In the genomic region with DNA sequence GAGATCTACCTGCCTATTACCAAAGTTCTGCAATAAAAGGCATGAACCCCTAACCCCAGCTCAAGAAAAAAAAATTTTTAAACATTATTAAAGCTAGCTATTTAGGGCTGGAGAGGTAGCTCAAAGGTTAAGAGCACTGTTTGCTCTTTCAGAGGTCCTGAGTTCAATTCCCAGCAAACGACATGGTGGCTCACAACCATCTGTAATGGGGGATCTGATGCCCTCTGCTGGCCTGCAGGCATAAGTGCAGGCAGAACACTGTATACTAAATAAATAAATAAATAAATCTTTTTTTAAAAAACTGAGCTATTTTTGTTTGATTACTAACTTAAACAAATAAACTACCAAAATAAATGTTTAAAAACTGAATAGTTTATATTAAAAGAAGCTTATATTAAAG, we compare ENCODE assay signal across 16 mouse cellular contexts.
DNase-seq lines count a peak whose midpoint lies in the region; ATAC-seq and TF ChIP-seq lines count a peak whose summit lies in the region.
"Had no signal": no experiment of that assay in that cellular context is flagged by ENCODE, and none has a peak within 500 bp of the region (broad histone marks: within the 10 kb centered on the region; RNA-seq: fewer than 3 reads in every experiment).

No protein-coding gene starts in this region.

- 59% methylated on average over 1 of the region's 1 CpGs for WGBS in cerebellum, adult 2 months
- 44% methylated on average over 1 of the region's 1 CpGs for WGBS in liver, adult 2 months
- WGBS in liver, embryonic 12.5 days (ENCODE audit: insufficient replicate concordance): 51% methylated on average over 1 of the region's 1 CpGs
- WGBS in bone marrow, adult 2 months: 48% methylated on average over 1 of the region's 1 CpGs

- no peaks in the 10 kb centered on the region for H3K79me2 ChIP-seq in liver, adult 2 months (ENCODE audit: control insufficient read depth, insufficient read depth, low read length)

- no peak for TF ChIP-seq POLR2A in cerebellum, adult 2 months (IDR thresholded peaks at IDR 0.05; ENCODE audit: borderline replicate concordance, insufficient read depth, low read length)
- TF ChIP-seq POLR2A in liver, adult 2 months (IDR thresholded peaks at IDR 0.05; ENCODE audit: extremely low read depth, insufficient read depth, low read length): no peak
- TF ChIP-seq POLR2A in bone marrow, adult 2 months (IDR thresholded peaks at IDR 0.05; ENCODE audit: borderline replicate concordance, control insufficient read depth, low read depth, low read length): no peak

- no peak for DNase-seq in cerebellum, adult 2 months
- DNase-seq in liver, adult 2 months (ENCODE audit: extremely low read depth, low read depth, low spot score): no peak
- DNase-seq in 416B (ENCODE audit: low read depth): peak; percentile 22
- DNase-seq in right cerebral cortex, postnatal 25 days: no peak
- no peak for DNase-seq in embryo, embryonic 11 days
- DNase-seq: adrenal gland, postnatal 14 days; cerebellum, adult 18-20 months; heart, adult 11 months; heart, postnatal 4 days; spleen, adult 18-20 months; thymus, adult 2 months had no signal

- no peak for ATAC-seq in cerebellum, adult (ENCODE audit: insufficient number of reproducible peaks, low FRiP score, low TSS enrichment)
- ATAC-seq in liver, embryonic 12.5 days: no peak
- ATAC-seq: intestine, embryonic 16.5 days had no signal

- TF ChIP-seq CTCF in cerebellum, adult 2 months (IDR thresholded peaks at IDR 0.05; ENCODE audit: borderline replicate concordance, insufficient read depth, low read depth, low read length): 0 out of 2 replicates have a peak, but pooled peaks have one; percentile 11
- TF ChIP-seq CTCF in liver, adult 2 months (IDR thresholded peaks at IDR 0.05; ENCODE audit: low read depth, low read length): peak; percentile 40; the same call in 1 of the 2 replicates
- peak; percentile 43 for TF ChIP-seq CTCF in bone marrow, adult 2 months (IDR thresholded peaks at IDR 0.05; ENCODE audit: control insufficient read depth, insufficient read depth, low read length)

- H3K4me2 ChIP-seq in liver, embryonic 12.5 days: no peak overlapping the region

- H3K9ac ChIP-seq in liver, adult 2 months (ENCODE audit: low read depth, low read length): no peak overlapping the region
- H3K9ac ChIP-seq in liver, embryonic 12.5 days: no peak overlapping the region

- H3K9me3 ChIP-seq in liver, embryonic 12.5 days (replicated peaks): peaks cover 4% of the 10 kb centered on the region; the same call in 1 of the 2 replicates

- no peaks in the 10 kb centered on the region for H3K27me3 ChIP-seq in cerebellum, adult 2 months (ENCODE audit: control insufficient read depth, insufficient read depth, low read length)
- H3K27me3 ChIP-seq in liver, adult 2 months (ENCODE audit: control insufficient read depth, insufficient read depth, low read length): no peaks in the 10 kb centered on the region
- no peaks in the 10 kb centered on the region for H3K27me3 ChIP-seq in liver, embryonic 12.5 days (replicated peaks)

- no peaks in the 10 kb centered on the region for H3K4me1 ChIP-seq in cerebellum, adult 2 months (ENCODE audit: control insufficient read depth, insufficient read depth, low read length)
- H3K4me1 ChIP-seq in liver, adult 2 months (ENCODE audit: control insufficient read depth, insufficient read depth, low read length): no peaks in the 10 kb centered on the region
- no peaks in the 10 kb centered on the region for H3K4me1 ChIP-seq in liver, embryonic 12.5 days
- H3K4me1 ChIP-seq in bone marrow, adult 2 months (ENCODE audit: control insufficient read depth, insufficient read depth, low read length): no peaks in the 10 kb centered on the region

- H3K27ac ChIP-seq in cerebellum, adult 2 months (ENCODE audit: insufficient read depth, low read length): no peak overlapping the region
- no peak overlapping the region for H3K27ac ChIP-seq in liver, adult 2 months (replicated peaks; ENCODE audit: insufficient read depth, low read depth, low read length)
- H3K27ac ChIP-seq in liver, embryonic 12.5 days: no peak overlapping the region
- H3K27ac ChIP-seq in bone marrow, adult 2 months (ENCODE audit: control insufficient read depth, insufficient read depth, low read depth, low read length, poor library complexity): no peak overlapping the region

- no peaks in the 10 kb centered on the region for H3K36me3 ChIP-seq in liver, adult 2 months (ENCODE audit: control insufficient read depth, insufficient read depth, low read length)
- no peaks in the 10 kb centered on the region for H3K36me3 ChIP-seq in liver, embryonic 12.5 days

- H3K4me3 ChIP-seq in cerebellum, adult 2 months (replicated peaks; ENCODE audit: insufficient read depth, low read depth, low read length): no peak overlapping the region
- no peak overlapping the region for H3K4me3 ChIP-seq in liver, adult 2 months (ENCODE audit: insufficient read depth, low read depth, low read length)
- no peak overlapping the region for H3K4me3 ChIP-seq in liver, embryonic 12.5 days
- no peak overlapping the region for H3K4me3 ChIP-seq in bone marrow, adult 2 months (replicated peaks; ENCODE audit: control insufficient read depth, low read depth, low read length)
- H3K4me3 ChIP-seq: erythroblast, embryonic 14.5 days had no signal
